Mouse (Mus musculus) spleen, adult 12 weeks (tissue): ENCODE results near the gene Olfr1177-ps.

Experiments used
- DNase-seq: peaks from one replicate; pipeline ENCODE4 v3.0.0; 2022; ENCODE audit warnings: low spot score

The Olfr1177-ps gene

GRCm38 (mm10) chr2:88346392-88346791 lies at the start of gene Olfr1177-ps:
Olfr1177-ps (minus strand) TSS chr2:88346492.
- DNase-seq: no peak

GRCm38 (mm10) chr2:88386762-88387161 lies 40.5 kb upstream of the Olfr1177-ps start, which contains the start of gene Olfr1178:
Olfr1178 (plus strand) TSS chr2:88387062.
- no peak for DNase-seq

- no peak for DNase-seq
Observed at GRCm38 (mm10) chr2:88356304-88356703, 10.0 kb upstream of the Olfr1177-ps start.

GRCm38 (mm10) chr2:88336421-88336820 lies 9.9 kb downstream of the Olfr1177-ps start, which contains the start of gene Olfr1176:
Olfr1176 (plus strand) TSS chr2:88336721.
- no peak for DNase-seq

- DNase-seq: no peak
Observed at GRCm38 (mm10) chr2:88327115-88327514, 19.2 kb downstream of the Olfr1177-ps start, which contains the start of gene Olfr1175-ps. Olfr1175-ps (minus strand) TSS chr2:88327215.

- DNase-seq: no peak
Observed at GRCm38 (mm10) chr2:88315035-88315434, 31.3 kb downstream of the Olfr1177-ps start, which contains the start of gene Olfr1174-ps. Olfr1174-ps (minus strand) TSS chr2:88315135.
